Mouse (Mus musculus) CH12.LX (cell line): Measurements from ENCODE around the gene Pgm5.

Source experiments
- CTCF ChIP-seq, 2 experiments: IDR thresholded peaks in 1 of 2; conservative IDR thresholded peaks in 1 of 2; 2 replicates each; pipeline ENCODE4 v1.5.1; 2011 to 2012; ENCODE audit warnings: low read depth in 2 of 2, low read length in 2 of 2, improper control_type of control experiment in 1 of 2, inconsistent platforms in 1 of 2, mild to moderate bottlenecking in 1 of 2, moderate library complexity in 1 of 2
- GABPA ChIP-seq: IDR thresholded peaks from 2 replicates; pipeline ENCODE4 v1.6.1; 2012; ENCODE audit warnings: low read depth, low read length, improper control_type of control experiment, inconsistent platforms; ENCODE audit not compliant: insufficient replicate concordance
- POLR2A ChIP-seq: IDR thresholded peaks from 2 replicates; pipeline ENCODE4 v1.6.1; 2011; ENCODE audit warnings: low read depth, mild to moderate bottlenecking, improper control_type of control experiment, low read length

DNA sequence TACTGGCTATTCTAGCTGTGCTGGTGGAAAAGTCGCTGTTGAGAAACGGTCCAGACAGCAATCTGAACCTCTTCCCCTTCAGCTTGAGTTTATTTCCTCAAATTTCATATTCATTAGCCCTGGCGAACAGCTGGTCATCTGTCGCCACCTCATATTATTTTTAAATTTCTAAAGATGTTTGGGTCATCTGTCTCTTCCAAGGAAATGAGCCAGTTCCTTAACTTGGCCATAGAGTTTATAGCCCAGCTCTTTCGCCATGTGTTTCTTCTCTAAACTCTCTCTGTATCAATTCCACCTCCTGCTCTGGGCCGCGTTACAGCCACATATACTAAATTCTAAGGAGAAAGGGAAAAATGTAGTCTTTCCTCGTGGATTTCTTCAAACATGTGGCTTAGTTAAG, 158.0 kb downstream of the Pgm5 start:
- no peak for TF ChIP-seq GABPA
- TF ChIP-seq CTCF (conservative IDR thresholded peaks at IDR 0.05 in 1 of 2, IDR thresholded peaks at IDR 0.05 in 1 of 2; ENCODE audit: low read depth in 2 of 2, low read length in 2 of 2): no peak
- TF ChIP-seq POLR2A: no peak
